Comparison of ENCODE assay signal across 9 mouse cellular contexts in genomic region chr5:24364963-24365362, GRCm38 (mm10). TPM values are rescaled to one million over a fixed set of nuclear protein-coding genes. Genes with fewer than 3 reads are reported as not detected.
DNase-seq lines count a peak whose midpoint lies in the region; ATAC-seq lines count a peak whose summit lies in the region.
"Had no signal": no experiment of that assay in that cellular context is flagged by ENCODE, and none has a peak within 500 bp of the region (broad histone marks: within the 10 kb centered on the region; RNA-seq: fewer than 3 reads in every experiment).

No protein-coding gene starts in this region.

- intact Hi-C loops in heart, postnatal 36 days (cut with DNase I): loop anchor here (10.0 kb wide), 1 partner anchor 200 kb away; the partner anchor contains the start of gene Nupl2

- no peaks in the 10 kb centered on the region for H3K27me3 ChIP-seq in heart, embryonic 16.5 days (ENCODE audit: control insufficient read depth, insufficient read depth, low read length)
- H3K27me3 ChIP-seq in midbrain, embryonic 10.5 days (ENCODE audit: low read depth, poor library complexity, severe bottlenecking): 0 out of 2 replicates have a peak, but pooled peaks cover 9% of the 10 kb centered on the region
- no peaks in the 10 kb centered on the region for H3K27me3 ChIP-seq in midbrain, embryonic 13.5 days
- no peaks in the 10 kb centered on the region for H3K27me3 ChIP-seq in hindbrain, embryonic 16.5 days (replicated peaks; ENCODE audit: control insufficient read depth, insufficient read depth, low read length)
- H3K27me3 ChIP-seq in stomach, embryonic 15.5 days (replicated peaks): no peaks in the 10 kb centered on the region

- no peak for ATAC-seq in heart, embryonic 16.5 days (replicated peaks; ENCODE audit: extremely low read depth, insufficient read depth, low FRiP score)
- ATAC-seq in midbrain, embryonic 13.5 days: no peak
- no peak for ATAC-seq in hindbrain, embryonic 16.5 days
- ATAC-seq in stomach, embryonic 15.5 days (ENCODE audit: insufficient read depth, low FRiP score, low read depth): no peak

- peak overlapping the region; percentile 60 for H3K4me2 ChIP-seq in heart, embryonic 16.5 days (ENCODE audit: low read depth, low read length)
- H3K4me2 ChIP-seq in midbrain, embryonic 13.5 days (replicated peaks): no peak overlapping the region
- H3K4me2 ChIP-seq in hindbrain, embryonic 16.5 days (ENCODE audit: low read length): no peak overlapping the region
- H3K4me2 ChIP-seq in stomach, embryonic 15.5 days: no peak overlapping the region

- peak overlapping the region; percentile 52 for H3K4me3 ChIP-seq in heart, embryonic 16.5 days (ENCODE audit: low read length)
- 0 out of 2 replicates have a peak overlapping the region, but pooled peaks have one; percentile 14 for H3K4me3 ChIP-seq in midbrain, embryonic 10.5 days
- no peak overlapping the region for H3K4me3 ChIP-seq in midbrain, embryonic 13.5 days (replicated peaks)
- peak overlapping the region; percentile 13; the same call in 1 of the 2 replicates for H3K4me3 ChIP-seq in hindbrain, embryonic 16.5 days (ENCODE audit: low read length)
- peak overlapping the region; percentile 17; the same call in 1 of the 2 replicates for H3K4me3 ChIP-seq in stomach, embryonic 15.5 days (replicated peaks)

- WGBS in heart, embryonic 16.5 days: 77% methylated on average over 10 of the region's 10 CpGs
- WGBS in midbrain, embryonic 10.5 days: 86% methylated on average over 10 of the region's 10 CpGs
- WGBS in midbrain, embryonic 13.5 days: 83% methylated on average over 10 of the region's 10 CpGs
- 85% methylated on average over 10 of the region's 10 CpGs for WGBS in hindbrain, embryonic 16.5 days
- WGBS in stomach, embryonic 15.5 days: 77% methylated on average over 10 of the region's 10 CpGs

- peak overlapping the region; percentile 67 for H3K9ac ChIP-seq in heart, embryonic 16.5 days (ENCODE audit: low read length)
- no peak overlapping the region for H3K9ac ChIP-seq in midbrain, embryonic 13.5 days (replicated peaks)
- no peak overlapping the region for H3K9ac ChIP-seq in hindbrain, embryonic 16.5 days (ENCODE audit: low read depth, low read length)
- no peak overlapping the region for H3K9ac ChIP-seq in stomach, embryonic 15.5 days

- H3K36me3 ChIP-seq in heart, embryonic 16.5 days (ENCODE audit: control insufficient read depth, insufficient read depth): no peaks in the 10 kb centered on the region
- no peaks in the 10 kb centered on the region for H3K36me3 ChIP-seq in midbrain, embryonic 10.5 days
- no peaks in the 10 kb centered on the region for H3K36me3 ChIP-seq in midbrain, embryonic 13.5 days
- no peaks in the 10 kb centered on the region for H3K36me3 ChIP-seq in hindbrain, embryonic 16.5 days (ENCODE audit: control insufficient read depth, insufficient read depth, low read length)
- H3K36me3 ChIP-seq in stomach, embryonic 15.5 days: no peaks in the 10 kb centered on the region
- H3K36me3 ChIP-seq: G1E had no signal

- no peaks in the 10 kb centered on the region for H3K9me3 ChIP-seq in heart, embryonic 16.5 days (replicated peaks; ENCODE audit: control insufficient read depth, low read length)
- H3K9me3 ChIP-seq in midbrain, embryonic 10.5 days (replicated peaks): no peaks in the 10 kb centered on the region
- H3K9me3 ChIP-seq in midbrain, embryonic 13.5 days: no peaks in the 10 kb centered on the region
- no peaks in the 10 kb centered on the region for H3K9me3 ChIP-seq in hindbrain, embryonic 16.5 days (ENCODE audit: control insufficient read depth, low read length)
- no peaks in the 10 kb centered on the region for H3K9me3 ChIP-seq in stomach, embryonic 15.5 days
- H3K9me3 ChIP-seq: G1E had no signal

- H3K4me1 ChIP-seq in heart, embryonic 16.5 days (ENCODE audit: control insufficient read depth, insufficient read depth, low read length): peaks cover 5% of the 10 kb centered on the region
- peaks cover 26% of the 10 kb centered on the region for H3K4me1 ChIP-seq in midbrain, embryonic 10.5 days
- H3K4me1 ChIP-seq in midbrain, embryonic 13.5 days (replicated peaks): 0 out of 2 replicates have a peak, but pooled peaks cover 6% of the 10 kb centered on the region
- 0 out of 2 replicates have a peak, but pooled peaks cover 3% of the 10 kb centered on the region for H3K4me1 ChIP-seq in hindbrain, embryonic 16.5 days (ENCODE audit: control insufficient read depth, insufficient read depth, low read depth, low read length)
- H3K4me1 ChIP-seq in stomach, embryonic 15.5 days: no peaks in the 10 kb centered on the region

- H3K27ac ChIP-seq in heart, embryonic 16.5 days (ENCODE audit: low read length): peak overlapping the region; percentile 85
- peak overlapping the region; percentile 15; the same call in 1 of the 2 replicates for H3K27ac ChIP-seq in midbrain, embryonic 10.5 days (replicated peaks)
- no peak overlapping the region for H3K27ac ChIP-seq in midbrain, embryonic 13.5 days
- peak overlapping the region; percentile 15; the same call in 1 of the 2 replicates for H3K27ac ChIP-seq in hindbrain, embryonic 16.5 days (ENCODE audit: low read depth, low read length)
- H3K27ac ChIP-seq in stomach, embryonic 15.5 days: no peak overlapping the region

- DNase-seq in heart, postnatal 36 days: no peak
- no peak for DNase-seq in midbrain, embryonic 10.5 days (ENCODE audit: low spot score)
- no peak for DNase-seq in testis, postnatal 14 days (ENCODE audit: low spot score)

RNA-seq across cellular contexts. Expression of gene Nos3, which starts 0.4 kb away (rescaled TPM):
- 27.3 and 31.9 TPM in 2 replicates for polyA plus RNA-seq in heart, embryonic 16.5 days (2015; fragmentation: Nextera tagmentation; extraction: Ambion mirVana)
- total RNA-seq in heart, postnatal 36 days (2021): 10 to 100 TPM; 23.7 to 26.2 TPM
- 7.9 and 9.3 TPM in 2 replicates for polyA plus RNA-seq in midbrain, embryonic 10.5 days (2016; fragmentation: Nextera tagmentation; extraction: Ambion mirVana)
- polyA plus RNA-seq in midbrain, embryonic 13.5 days (2015; fragmentation: Nextera tagmentation; extraction: Ambion mirVana): 7.0 and 7.8 TPM in 2 replicates
- polyA plus RNA-seq in hindbrain, embryonic 16.5 days (2015; fragmentation: Nextera tagmentation; extraction: Ambion mirVana): 8.6 and 11.0 TPM in 2 replicates
- 6.8 and 8.3 TPM in 2 replicates for polyA plus RNA-seq in stomach, embryonic 15.5 days (2015; fragmentation: Nextera tagmentation; extraction: Ambion mirVana)

RNA-seq across cellular contexts. Expression of gene Kcnh2, which starts 13.6 kb away (rescaled TPM):
- 18.0 and 25.2 TPM in 2 replicates for polyA plus RNA-seq in heart, embryonic 16.5 days (2015; fragmentation: Nextera tagmentation; extraction: Ambion mirVana)
- total RNA-seq in heart, postnatal 36 days (2021): 10 to 100 TPM; 56.3 to 72.6 TPM
- polyA plus RNA-seq in midbrain, embryonic 10.5 days (2016; fragmentation: Nextera tagmentation; extraction: Ambion mirVana): 27.1 and 35.3 TPM in 2 replicates
- 9.0 and 10.3 TPM in 2 replicates for polyA plus RNA-seq in midbrain, embryonic 13.5 days (2015; fragmentation: Nextera tagmentation; extraction: Ambion mirVana)
- polyA plus RNA-seq in hindbrain, embryonic 16.5 days (2015; fragmentation: Nextera tagmentation; extraction: Ambion mirVana): 13.0 and 14.0 TPM in 2 replicates
- 9.6 and 12.1 TPM in 2 replicates for polyA plus RNA-seq in stomach, embryonic 15.5 days (2015; fragmentation: Nextera tagmentation; extraction: Ambion mirVana)

RNA-seq across cellular contexts. Expression of gene Atg9b, which starts 27.0 kb away (rescaled TPM):
- polyA plus RNA-seq in heart, embryonic 16.5 days (2015; fragmentation: Nextera tagmentation; extraction: Ambion mirVana): 2.3 and 2.6 TPM in 2 replicates
- total RNA-seq in heart, postnatal 36 days (2021): under 1 TPM; 0.27 to 0.75 TPM
- 0.31 and 0.72 TPM in 2 replicates for polyA plus RNA-seq in midbrain, embryonic 10.5 days (2016; fragmentation: Nextera tagmentation; extraction: Ambion mirVana)
- polyA plus RNA-seq in midbrain, embryonic 13.5 days (2015; fragmentation: Nextera tagmentation; extraction: Ambion mirVana): 0.39 and 0.69 TPM in 2 replicates
- 3.6 and 4.6 TPM in 2 replicates for polyA plus RNA-seq in hindbrain, embryonic 16.5 days (2015; fragmentation: Nextera tagmentation; extraction: Ambion mirVana)
- polyA plus RNA-seq in stomach, embryonic 15.5 days (2015; fragmentation: Nextera tagmentation; extraction: Ambion mirVana): 2.0 and 2.5 TPM in 2 replicates

RNA-seq across cellular contexts. Expression of gene Abcb8, which starts 28.5 kb away (rescaled TPM):
- 71.1 and 77.3 TPM in 2 replicates for polyA plus RNA-seq in heart, embryonic 16.5 days (2015; fragmentation: Nextera tagmentation; extraction: Ambion mirVana)
- 10 to 100 TPM; 83.7 to 84.9 TPM for total RNA-seq in heart, postnatal 36 days (2021)
- 62.9 and 64.6 TPM in 2 replicates for polyA plus RNA-seq in midbrain, embryonic 10.5 days (2016; fragmentation: Nextera tagmentation; extraction: Ambion mirVana)
- polyA plus RNA-seq in midbrain, embryonic 13.5 days (2015; fragmentation: Nextera tagmentation; extraction: Ambion mirVana): 50.2 and 51.5 TPM in 2 replicates
- 52.4 and 53.7 TPM in 2 replicates for polyA plus RNA-seq in hindbrain, embryonic 16.5 days (2015; fragmentation: Nextera tagmentation; extraction: Ambion mirVana)
- 49.9 and 59.5 TPM in 2 replicates for polyA plus RNA-seq in stomach, embryonic 15.5 days (2015; fragmentation: Nextera tagmentation; extraction: Ambion mirVana)

RNA-seq across cellular contexts. Expression of gene Asic3, which starts 48.2 kb away (rescaled TPM):
- 0.14 TPM in 1 of 2 replicates, not detected in the other for polyA plus RNA-seq in heart, embryonic 16.5 days (2015; fragmentation: Nextera tagmentation; extraction: Ambion mirVana)
- total RNA-seq in heart, postnatal 36 days (2021): not detected
- 0.19 and 0.31 TPM in 2 replicates for polyA plus RNA-seq in midbrain, embryonic 10.5 days (2016; fragmentation: Nextera tagmentation; extraction: Ambion mirVana)
- polyA plus RNA-seq in midbrain, embryonic 13.5 days (2015; fragmentation: Nextera tagmentation; extraction: Ambion mirVana): not detected in 2 replicates
- polyA plus RNA-seq in hindbrain, embryonic 16.5 days (2015; fragmentation: Nextera tagmentation; extraction: Ambion mirVana): 0.85 and 1.0 TPM in 2 replicates
- polyA plus RNA-seq in stomach, embryonic 15.5 days (2015; fragmentation: Nextera tagmentation; extraction: Ambion mirVana): 0.18 TPM in 1 of 2 replicates, not detected in the other
- total RNA-seq: megakaryocyte-erythroid progenitor cell, adult 5-6 weeks had no signal
- polyA plus RNA-seq: G1E had no signal

Comparison
In these comparisons a context has a peak if more than half of its experiments do, and no peak if none do; other contexts are left out.
1. H3K27ac ChIP-seq: peak in heart, embryonic 16.5 days (single experiment), midbrain, embryonic 10.5 days (single experiment) and hindbrain, embryonic 16.5 days (single experiment); none in midbrain, embryonic 13.5 days (single experiment) and stomach, embryonic 15.5 days (single experiment).